Mouse (Mus musculus) MEL (cell line): ENCODE data around the gene Rccd1. TPM values are rescaled to one million over a fixed set of nuclear protein-coding genes. Genes with fewer than 3 reads are reported as not detected.

Experiments
- DNase-seq: peaks from one replicate; pipeline ENCODE4 v3.0.0; 2011; ENCODE audit warnings: low read depth, low spot score
- H3K27ac ChIP-seq: 2 replicates; pipeline ENCODE4 v1.5.1; 2012; ENCODE audit warnings: low read depth, mild to moderate bottlenecking, control low read depth, low read length, moderate library complexity; ENCODE audit not compliant: control insufficient read depth
- H3K27me3 ChIP-seq, 2 experiments: fragments of 150-350 bp in 1 of 2; sonication (generic) in 1 of 2; 2 replicates each; pipeline ENCODE4 v1.6.1; 2012; ENCODE audit warnings: low read length in 2 of 2, mild to moderate bottlenecking in 2 of 2, improper control_type of control experiment in 1 of 2, moderate library complexity in 1 of 2; ENCODE audit not compliant: insufficient read depth in 2 of 2, control insufficient read depth in 1 of 2
- H3K36me3 ChIP-seq, 2 experiments: 2 replicates each; pipeline ENCODE4 v1.6.1; 2012 to 2014; ENCODE audit warnings: low read length in 2 of 2, improper control_type of control experiment in 1 of 2, inconsistent platforms in 1 of 2, mild to moderate bottlenecking in 1 of 2; ENCODE audit not compliant: insufficient read depth in 2 of 2, control insufficient read depth in 1 of 2
- H3K4me1 ChIP-seq, 2 experiments: fragments of 150-350 bp in 1 of 2; sonication (generic) in 1 of 2; 2 replicates each; pipeline ENCODE4 v1.6.1; 2012; ENCODE audit warnings: low read length in 2 of 2, improper control_type of control experiment in 1 of 2, mild to moderate bottlenecking in 1 of 2; ENCODE audit not compliant: insufficient read depth in 2 of 2, control insufficient read depth in 1 of 2
- H3K4me3 ChIP-seq, 2 experiments: fragments of 150-350 bp in 1 of 2; sonication (generic) in 1 of 2; 2 replicates each; pipeline ENCODE4 v1.5.1; 2012; ENCODE audit warnings: low read depth in 2 of 2, low read length in 2 of 2, mild to moderate bottlenecking in 2 of 2, moderate library complexity in 2 of 2, control low read depth in 1 of 2, improper control_type of control experiment in 1 of 2; ENCODE audit not compliant: control insufficient read depth in 1 of 2, insufficient read depth in 1 of 2
- H3K79me2 ChIP-seq: 2 replicates; pipeline ENCODE4 v1.6.1; 2012; ENCODE audit warnings: mild to moderate bottlenecking, low read length, moderate library complexity; ENCODE audit not compliant: control insufficient read depth, poor library complexity, insufficient read depth
- H3K9ac ChIP-seq: 2 replicates; pipeline ENCODE4 v1.6.1; 2012; ENCODE audit warnings: low read depth, mild to moderate bottlenecking, control low read depth, low read length, moderate library complexity; ENCODE audit not compliant: control insufficient read depth, poor library complexity, severe bottlenecking
- H3K9me3 ChIP-seq: fragments of 150-350 bp; sonication (generic); replicated peaks from 2 replicates; pipeline ENCODE4 v1.6.1; 2012; ENCODE audit warnings: mild to moderate bottlenecking, low read length, improper control_type of control experiment, moderate library complexity; ENCODE audit not compliant: insufficient read depth
- BHLHE40 ChIP-seq: IDR thresholded peaks from 2 replicates; pipeline ENCODE4 v1.6.1; 2012; ENCODE audit warnings: low read depth, mild to moderate bottlenecking, inconsistent platforms, low read length, improper control_type of control experiment, borderline replicate concordance
- CHD1 ChIP-seq: IDR thresholded peaks from 2 replicates; pipeline ENCODE4 v1.6.1; 2012; ENCODE audit warnings: low read depth, mild to moderate bottlenecking, inconsistent platforms, low read length, improper control_type of control experiment
- CHD2 ChIP-seq: IDR thresholded peaks from 2 replicates; pipeline ENCODE4 v1.6.1; 2011; ENCODE audit warnings: low read length, improper control_type of control experiment
- CTCF ChIP-seq, 3 experiments: IDR thresholded peaks in 2 of 3; conservative IDR thresholded peaks in 1 of 3; 2 replicates each; pipeline ENCODE4 v1.5.1; 2011 to 2012; ENCODE audit warnings: low read length in 3 of 3, low read depth in 2 of 3, mild to moderate bottlenecking in 2 of 3, improper control_type of control experiment in 1 of 3, inconsistent platforms in 1 of 3, mixed read lengths in 1 of 3, moderate library complexity in 1 of 3; ENCODE audit not compliant: control insufficient read depth in 1 of 3, insufficient read depth in 1 of 3, poor library complexity in 1 of 3, severe bottlenecking in 1 of 3
- E2F4 ChIP-seq: IDR thresholded peaks from 2 replicates; pipeline ENCODE4 v1.6.1; 2011; ENCODE audit warnings: low read depth, low read length, improper control_type of control experiment, borderline replicate concordance
- ELF1 ChIP-seq: IDR thresholded peaks from 2 replicates; pipeline ENCODE4 v1.6.1; 2014; ENCODE audit warnings: low read depth, mild to moderate bottlenecking, inconsistent platforms, low read length, improper control_type of control experiment, moderate library complexity
- EP300 ChIP-seq, 2 experiments: IDR thresholded peaks; 2 replicates each; pipeline ENCODE4 v1.6.1; 2011; ENCODE audit warnings: improper control_type of control experiment in 2 of 2, low read length in 2 of 2, low read depth in 1 of 2, mild to moderate bottlenecking in 1 of 2
- ETS1 ChIP-seq: IDR thresholded peaks from 2 replicates; pipeline ENCODE4 v1.6.1; 2012; ENCODE audit warnings: low read depth, mild to moderate bottlenecking, inconsistent platforms, low read length, improper control_type of control experiment, moderate library complexity
- GABPA ChIP-seq: IDR thresholded peaks from 2 replicates; pipeline ENCODE4 v1.6.1; 2012; ENCODE audit warnings: low read depth, mild to moderate bottlenecking, inconsistent platforms, low read length, improper control_type of control experiment, moderate library complexity
- GATA1 ChIP-seq: IDR thresholded peaks from 2 replicates; pipeline ENCODE4 v1.6.1; 2011; ENCODE audit warnings: low read depth, low read length, improper control_type of control experiment
- HCFC1 ChIP-seq: IDR thresholded peaks from 2 replicates; pipeline ENCODE4 v1.6.1; 2012; ENCODE audit warnings: low read depth, mild to moderate bottlenecking, inconsistent platforms, low read length, improper control_type of control experiment, moderate library complexity
- JUND ChIP-seq: IDR thresholded peaks from 2 replicates; pipeline ENCODE4 v1.6.1; 2011; ENCODE audit warnings: low read depth, mild to moderate bottlenecking, improper control_type of control experiment, low read length
- KAT2A ChIP-seq: conservative IDR thresholded peaks from 2 replicates; pipeline ENCODE4 v1.6.1; 2012; ENCODE audit warnings: low read depth, low read length, improper control_type of control experiment, inconsistent platforms
- MAX ChIP-seq: IDR thresholded peaks from 2 replicates; pipeline ENCODE4 v1.6.1; 2011; ENCODE audit warnings: low read length, improper control_type of control experiment
- MAZ ChIP-seq: IDR thresholded peaks from 2 replicates; pipeline ENCODE4 v1.6.1; 2012; ENCODE audit warnings: low read depth, mild to moderate bottlenecking, inconsistent platforms, low read length, improper control_type of control experiment
- MEF2A ChIP-seq: IDR thresholded peaks from 2 replicates; pipeline ENCODE4 v1.6.1; 2014; ENCODE audit warnings: low read depth, mild to moderate bottlenecking, inconsistent platforms, low read length, improper control_type of control experiment; ENCODE audit not compliant: poor library complexity, insufficient replicate concordance, severe bottlenecking; ENCODE audit errors: extremely low read depth
- MXI1 ChIP-seq: IDR thresholded peaks from 2 replicates; pipeline ENCODE4 v1.6.1; 2011; ENCODE audit warnings: mild to moderate bottlenecking, low read depth, low read length, improper control_type of control experiment
- MYB ChIP-seq: IDR thresholded peaks from 2 replicates; pipeline ENCODE4 v1.6.1; 2011; ENCODE audit warnings: mild to moderate bottlenecking, low read depth, low read length, improper control_type of control experiment
- MYC ChIP-seq: IDR thresholded peaks from 2 replicates; pipeline ENCODE4 v1.6.1; 2011; ENCODE audit warnings: low read depth, mild to moderate bottlenecking, low read length, improper control_type of control experiment, moderate library complexity
- NELFE ChIP-seq: IDR thresholded peaks from 2 replicates; pipeline ENCODE4 v1.6.1; 2011; ENCODE audit warnings: low read depth, low read length, improper control_type of control experiment
- POLR2A ChIP-seq, 2 experiments: IDR thresholded peaks; 2 replicates each; pipeline ENCODE4 v1.6.1; 2011 to 2012; ENCODE audit warnings: low read length in 2 of 2, mild to moderate bottlenecking in 2 of 2, control low read depth in 1 of 2, improper control_type of control experiment in 1 of 2, low read depth in 1 of 2, moderate library complexity in 1 of 2; ENCODE audit not compliant: control insufficient read depth in 1 of 2, insufficient read depth in 1 of 2, poor library complexity in 1 of 2
- RAD21 ChIP-seq: IDR thresholded peaks from 2 replicates; pipeline ENCODE4 v1.6.1; 2011; ENCODE audit warnings: mild to moderate bottlenecking, low read depth, low read length, improper control_type of control experiment
- RCOR1 ChIP-seq: IDR thresholded peaks from 2 replicates; pipeline ENCODE4 v1.6.1; 2012; ENCODE audit warnings: low read depth, mild to moderate bottlenecking, inconsistent platforms, low read length, improper control_type of control experiment
- SIN3A ChIP-seq: IDR thresholded peaks from 2 replicates; pipeline ENCODE4 v1.6.1; 2012; ENCODE audit warnings: low read length, improper control_type of control experiment, inconsistent platforms
- SMC3 ChIP-seq: IDR thresholded peaks from 2 replicates; pipeline ENCODE4 v1.6.1; 2011; ENCODE audit warnings: low read depth, low read length, improper control_type of control experiment
- TAL1 ChIP-seq: IDR thresholded peaks from 2 replicates; pipeline ENCODE4 v1.6.1; 2012; ENCODE audit warnings: mild to moderate bottlenecking, inconsistent platforms, low read length, moderate library complexity, mixed read lengths
- TBP ChIP-seq: IDR thresholded peaks from 2 replicates; pipeline ENCODE4 v1.8.0; 2011; ENCODE audit warnings: low read depth, low read length, improper control_type of control experiment
- TCF12 ChIP-seq: IDR thresholded peaks from 2 replicates; pipeline ENCODE4 v1.6.1; 2014; ENCODE audit warnings: low read depth, mild to moderate bottlenecking, inconsistent platforms, low read length, improper control_type of control experiment, moderate library complexity
- UBTF ChIP-seq: IDR thresholded peaks from 2 replicates; pipeline ENCODE4 v1.6.1; 2012; ENCODE audit warnings: low read depth, mild to moderate bottlenecking, inconsistent platforms, low read length, improper control_type of control experiment, moderate library complexity, borderline replicate concordance; ENCODE audit not compliant: insufficient read depth
- ZKSCAN1 ChIP-seq: IDR thresholded peaks from 2 replicates; pipeline ENCODE4 v1.6.1; 2012; ENCODE audit warnings: low read depth, mild to moderate bottlenecking, inconsistent platforms, low read length, improper control_type of control experiment, moderate library complexity
- ZNF384 ChIP-seq: IDR thresholded peaks from 2 replicates; pipeline ENCODE4 v1.6.1; 2012; ENCODE audit warnings: low read depth, mild to moderate bottlenecking, inconsistent platforms, low read length, improper control_type of control experiment
- polyA plus RNA-seq, 2 experiments: library from polyadenylated mRNA; stranded (reverse) in 1 of 2; unstranded in 1 of 2; fragments of >175 nt in 1 of 2; fragments of >200 nt in 1 of 2; gene quantifications; 2 replicates each; pipeline versions ENCODE4 v1.2.1 to v1.2.4; 2012; ENCODE audit warnings: low replicate concordance in 2 of 2, low read depth in 1 of 2; ENCODE audit not compliant: insufficient read length in 2 of 2, insufficient read depth in 1 of 2, missing spikeins in 1 of 2
- total RNA-seq: library from RNA; depleted of rRNA; stranded (reverse); fragments of 300-350 nt; gene quantifications from 2 replicates; pipeline ENCODE4 v1.2.3, GENCODE M21; 2012

Rccd1 gene
- total and polyA plus RNA-seq, 3 experiments, result 16.8 to 20.2 TPM; not detected in 1

- peak overlapping the region; percentile 63 for H3K9ac ChIP-seq
- H3K4me1 ChIP-seq, result peaks cover 8 to 52% of the 10 kb centered on the region in 2 experiments
- H3K27ac ChIP-seq, result peak overlapping the region; percentile 92
- no peak for TF ChIP-seq JUND
- peak; percentile 73 for TF ChIP-seq ETS1
- TF ChIP-seq MAX, result peak; percentile 71; the same call in 1 of the 2 replicates
- TF ChIP-seq NELFE, result peak; percentile 41; the same call in 1 of the 2 replicates
- TF ChIP-seq GABPA, result no peak
- peak; percentile 75; the same call in 1 of the 2 replicates for TF ChIP-seq MXI1
- no peak; the same call in 1 of the 2 replicates for TF ChIP-seq SIN3A
- TF ChIP-seq HCFC1, result no peak
- peak in 1 of 2 experiments; percentile 35; a peak in 1 of 4 replicates for TF ChIP-seq POLR2A (IDR thresholded peaks at IDR 0.05; ENCODE audit: control insufficient read depth in 1 of 2, insufficient read depth in 1 of 2, low read depth in 1 of 2, low read length in 2 of 2, poor library complexity in 1 of 2)
- peak; percentile 60; the same call in 1 of the 2 replicates for TF ChIP-seq MYC
- 0 out of 2 replicates have a peak, but pooled peaks have one; percentile 17 for TF ChIP-seq GATA1
- peak in 1 of 2 experiments; percentile 68; a peak in 2 of 4 replicates for TF ChIP-seq EP300 (IDR thresholded peaks at IDR 0.05; ENCODE audit: low read depth in 1 of 2, low read length in 2 of 2)
- TF ChIP-seq CHD1, result peak; percentile 3; the same call in 1 of the 2 replicates
- 0 out of 2 replicates have a peak, but pooled peaks have one; percentile 30 for TF ChIP-seq MYB
- TF ChIP-seq TAL1, result peak; percentile 73
- TF ChIP-seq TCF12, result peak; percentile 53; the same call in 1 of the 2 replicates
- peaks cover 3% of the 10 kb centered on the region; the same call in 1 of the 2 replicates for H3K79me2 ChIP-seq
- H3K4me3 ChIP-seq, result peak overlapping the region; percentile 29 to 43
- no peaks in the 10 kb centered on the region for H3K27me3 ChIP-seq
- H3K9me3 ChIP-seq, result no peaks in the 10 kb centered on the region
- peaks cover 0 to 34% of the 10 kb centered on the region in 2 experiments; a peak in 2 of 4 replicates for H3K36me3 ChIP-seq
- peak; percentile 93 for DNase-seq
These were observed 49.6 kb upstream of the Rccd1 start for GRCm38 (mm10) chr7:80373850-80374249.

- peak; percentile 81 for DNase-seq
- Histone ChIP-seq H3K27me3 (no peaks in the 10 kb centered on the region), H3K9me3 (no peaks in the 10 kb centered on the region), H3K9ac (peak overlapping the region; percentile 41), H3K4me1 (peaks cover 8 to 52% of the 10 kb centered on the region in 2 experiments), H3K79me2 (peaks cover 3% of the 10 kb centered on the region; the same call in 1 of the 2 replicates), H3K4me3 (peak overlapping the region; percentile 29 to 43), H3K36me3 (peaks cover 0 to 34% of the 10 kb centered on the region in 2 experiments; a peak in 2 of 4 replicates), H3K27ac (peak overlapping the region; percentile 92)
- no peak for TF ChIP-seq ZKSCAN1
- TF ChIP-seq TBP, result peak; percentile 56; the same call in 1 of the 2 replicates
- TF ChIP-seq GABPA, result no peak
- TF ChIP-seq CTCF (IDR thresholded peaks at IDR 0.05 in 2 of 3, conservative IDR thresholded peaks at IDR 0.05 in 1 of 3; ENCODE audit: control insufficient read depth in 1 of 3, insufficient read depth in 1 of 3, low read depth in 2 of 3, low read length in 3 of 3, poor library complexity in 1 of 3, severe bottlenecking in 1 of 3), result no peak
- no peak for TF ChIP-seq E2F4
- no peak for TF ChIP-seq MYC
- TF ChIP-seq TAL1, result no peak
- TF ChIP-seq SMC3, result no peak
- TF ChIP-seq ZNF384, result peak; percentile 88
- TF ChIP-seq MAZ, result no peak
- TF ChIP-seq RAD21, result no peak
- TF ChIP-seq BHLHE40, result peak; percentile 17; the same call in 1 of the 2 replicates
- 0 out of 2 replicates have a peak, but pooled peaks have one; percentile 1 for TF ChIP-seq ELF1
- no peak for TF ChIP-seq MEF2A
- TF ChIP-seq CHD2, result no peak
- no peak for TF ChIP-seq KAT2A
- TF ChIP-seq RCOR1, result peak; percentile 47; the same call in 1 of the 2 replicates
- no peak for TF ChIP-seq UBTF
- TF ChIP-seq TCF12, result peak; percentile 56
These were observed 49.1 kb upstream of the Rccd1 start for GRCm38 (mm10) chr7:80373352-80373751.
